Mouse (Mus musculus) lung, postnatal 0 days (tissue): ENCODE results near the gene Trmt6. TPM values are rescaled to one million over a fixed set of nuclear protein-coding genes. Genes with fewer than 3 reads are reported as not detected.

Experiments used
- ATAC-seq: fragments of 200-750 bp; cut with Nextera tagmentation; 2 replicates; pipeline ENCODE4 v1.8.0; 2017; ENCODE audit warnings: moderate library complexity
- DNase-seq: peaks from one replicate; pipeline ENCODE4 v3.0.0-alpha.2; 2016; ENCODE audit warnings: low spot score
- H3K27ac ChIP-seq: fragments of 300-500 bp; sonication (generic); 2 replicates; pipeline ENCODE4 v1.5.1; 2014; ENCODE audit warnings: antibody characterized with exemption, mild to moderate bottlenecking, low read length, mixed read lengths
- H3K27me3 ChIP-seq: fragments of 300-500 bp; sonication (generic); replicated peaks from 2 replicates; pipeline ENCODE4 v1.6.1; 2014; ENCODE audit warnings: low read length, mixed read lengths; ENCODE audit not compliant: insufficient read depth
- H3K36me3 ChIP-seq: fragments of 300-500 bp; sonication (generic); 2 replicates; pipeline ENCODE4 v1.6.1; 2014; ENCODE audit warnings: low read length, mixed read lengths; ENCODE audit not compliant: insufficient read depth
- H3K4me1 ChIP-seq: fragments of 300-500 bp; sonication (generic); 2 replicates; pipeline ENCODE4 v1.6.1; 2014; ENCODE audit warnings: antibody characterized with exemption, low read depth, low read length, mixed read lengths; ENCODE audit not compliant: insufficient read depth
- H3K4me2 ChIP-seq: fragments of 300-500 bp; sonication (generic); replicated peaks from 2 replicates; pipeline ENCODE4 v1.6.1; 2014; ENCODE audit warnings: low read depth, mild to moderate bottlenecking, low read length, moderate library complexity, mixed read lengths
- H3K4me3 ChIP-seq: fragments of 300-500 bp; sonication (generic); 2 replicates; pipeline ENCODE4 v1.5.1; 2014; ENCODE audit warnings: low read depth, low read length
- H3K9ac ChIP-seq: fragments of 300-500 bp; sonication (generic); replicated peaks from 2 replicates; pipeline ENCODE4 v1.6.1; 2014; ENCODE audit warnings: low read depth, mild to moderate bottlenecking
- H3K9me3 ChIP-seq: fragments of 300-500 bp; sonication (generic); 2 replicates; pipeline ENCODE4 v1.6.1; 2016; ENCODE audit warnings: low read length, mixed read lengths
- CTCF ChIP-seq: IDR thresholded peaks from 2 replicates; pipeline ENCODE4 v1.5.1; 2016; ENCODE audit warnings: antibody characterized with exemption, mild to moderate bottlenecking
- EP300 ChIP-seq: IDR thresholded peaks from 2 replicates; pipeline ENCODE4 v1.6.1; 2016; ENCODE audit warnings: antibody characterized with exemption, mild to moderate bottlenecking, control low read depth
- WGBS: fragments of 180-500 bp; shearing (Covaris S2); extraction: QIAGEN DNeasy Blood & Tissue Kit; methylation state at CpG from one replicate; pipeline ENCODE4 v1.1.7; 2014; 5-methylcytosine and 5-hydroxymethylcytosine counted together
- polyA plus RNA-seq: library from polyadenylated mRNA; unstranded; fragments of >200 nt; fragmentation: Nextera tagmentation; extraction: Ambion mirVana; gene quantifications from 2 replicates; pipeline ENCODE4 v1.2.1, GENCODE M21; 2015

Trmt6 gene
- polyA plus RNA-seq, 1 experiment from 2014 or later: 20.6 TPM

- WGBS: 92% methylated on average over 6 of the region's 6 CpGs
Measured at GRCm38 (mm10) chr2:132849141-132849540, 33.3 kb upstream of the Trmt6 start.

GRCm38 (mm10) chr2:132848361-132848760, 32.5 kb upstream of the Trmt6 start:
- no peak for TF ChIP-seq CTCF
- no peak for TF ChIP-seq EP300
- Histone ChIP-seq H3K4me3 (no peak overlapping the region), H3K27ac (no peak overlapping the region), H3K4me2 (no peak overlapping the region), H3K4me1 (peaks cover 8% of the 10 kb centered on the region; the same call in 1 of the 2 replicates), H3K27me3 (no peaks in the 10 kb centered on the region), H3K9ac (no peak overlapping the region; the same call in 1 of the 2 replicates), H3K36me3 (0 out of 2 replicates have a peak, but pooled peaks cover 3% of the 10 kb centered on the region), H3K9me3 (no peaks in the 10 kb centered on the region)
- no peak for ATAC-seq
- WGBS: 86% methylated on average over 4 of the region's 4 CpGs
- no peak for DNase-seq

More at GRCm38 (mm10) chr2:132849141-132849540, 33.3 kb upstream of the Trmt6 start:
- Histone ChIP-seq H3K9ac (no peak overlapping the region), H3K27me3 (no peaks in the 10 kb centered on the region), H3K4me2 (no peak overlapping the region), H3K27ac (no peak overlapping the region), H3K4me3 (no peak overlapping the region), H3K9me3 (no peaks in the 10 kb centered on the region), H3K36me3 (0 out of 2 replicates have a peak, but pooled peaks cover 3% of the 10 kb centered on the region), H3K4me1 (peaks cover 8% of the 10 kb centered on the region; the same call in 1 of the 2 replicates)
- ATAC-seq: no peak
- TF ChIP-seq CTCF (no peak), EP300 (no peak)
- DNase-seq: no peak

DNA sequence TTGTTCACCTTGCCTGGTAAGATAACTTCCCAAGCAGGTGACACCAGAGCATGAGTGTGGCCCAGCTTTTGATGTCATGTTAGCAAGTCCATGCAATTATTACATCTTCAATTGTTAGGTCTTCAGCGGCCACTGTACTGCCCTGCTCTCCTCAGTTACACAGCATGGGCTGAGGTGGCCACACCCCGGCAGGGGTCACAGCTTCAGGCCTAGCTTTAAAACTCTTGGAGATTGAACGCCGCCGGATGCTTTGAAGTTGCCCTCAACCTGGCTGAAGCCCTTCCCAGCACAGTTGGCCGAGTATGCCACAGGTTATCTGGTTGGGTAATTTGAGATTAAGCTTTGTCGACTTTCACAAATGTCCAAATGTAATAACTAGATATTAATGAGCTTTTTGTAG, 31.7 kb upstream of the Trmt6 start:
- DNase-seq: peak; percentile 6

GRCm38 (mm10) chr2:132846407-132847358, 30.8 kb upstream of the Trmt6 start, which contains the start of gene Crls1:
Gene Crls1, plus strand, starts transcription at chr2:132846666.
- Histone ChIP-seq H3K9me3 (no peaks in the 10 kb centered on the region), H3K27me3 (no peaks in the 10 kb centered on the region), H3K9ac (peak within 1 kb of the TSS; percentile 73), H3K4me1 (peaks cover 8% of the 10 kb centered on the region; the same call in 1 of the 2 replicates), H3K36me3 (no peaks in the 10 kb centered on the region), H3K4me2 (peak within 1 kb of the TSS; percentile 94), H3K4me3 (peak within 1 kb of the TSS; percentile 86), H3K27ac (peak within 1 kb of the TSS; percentile 72)
- TF ChIP-seq CTCF (peak; percentile 99), EP300 (no peak)
- under 1% methylated on average over 94 of the region's 96 CpGs for WGBS
- peak; percentile 91 for ATAC-seq
- peak; percentile 94 for DNase-seq

More for the DNA sequence above, 31.7 kb upstream of the Trmt6 start:
- no peaks in the 10 kb centered on the region for H3K27me3 ChIP-seq
- no peaks in the 10 kb centered on the region for H3K9me3 ChIP-seq
- peaks cover 8% of the 10 kb centered on the region; the same call in 1 of the 2 replicates for H3K4me1 ChIP-seq
- peak overlapping the region; percentile 86; the same call in 1 of the 2 replicates for H3K4me3 ChIP-seq
- H3K9ac ChIP-seq: peak overlapping the region; percentile 73; the same call in 1 of the 2 replicates
- H3K4me2 ChIP-seq: peak overlapping the region; percentile 94
- H3K36me3 ChIP-seq: 0 out of 2 replicates have a peak, but pooled peaks cover 3% of the 10 kb centered on the region
- H3K27ac ChIP-seq: no peak overlapping the region
- no peak for ATAC-seq
- WGBS: 25% methylated on average over 7 of the region's 7 CpGs
- no peak for TF ChIP-seq CTCF
- no peak for TF ChIP-seq EP300

DNA sequence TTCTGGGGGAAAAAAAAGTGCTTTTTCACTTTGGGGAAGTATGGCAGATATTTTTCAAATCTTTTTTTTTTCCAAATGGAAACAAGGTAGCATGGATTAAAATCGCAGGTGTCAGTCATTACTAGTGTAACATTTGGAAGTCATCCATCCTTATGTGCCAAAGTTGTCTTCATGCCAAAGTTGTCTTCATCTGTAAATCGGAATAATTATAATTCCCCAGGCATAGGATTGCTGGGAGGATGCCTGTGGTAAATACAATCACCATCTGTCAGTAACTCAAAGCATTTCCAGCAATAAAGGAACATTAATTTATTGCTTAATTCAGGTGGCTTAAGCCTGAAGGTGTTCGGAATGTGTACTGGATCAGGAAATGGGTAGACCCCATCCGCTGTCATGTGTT, 25.2 kb upstream of the Trmt6 start:
- TF ChIP-seq CTCF (no peak), EP300 (no peak)
- Histone ChIP-seq H3K36me3 (no peaks in the 10 kb centered on the region), H3K27me3 (no peaks in the 10 kb centered on the region), H3K4me2 (no peak overlapping the region), H3K9me3 (no peaks in the 10 kb centered on the region), H3K9ac (no peak overlapping the region), H3K27ac (no peak overlapping the region), H3K4me1 (no peaks in the 10 kb centered on the region), H3K4me3 (no peak overlapping the region)
- WGBS: 91% methylated on average over 4 of the region's 4 CpGs
- DNase-seq (no peak), ATAC-seq (no peak)

DNA sequence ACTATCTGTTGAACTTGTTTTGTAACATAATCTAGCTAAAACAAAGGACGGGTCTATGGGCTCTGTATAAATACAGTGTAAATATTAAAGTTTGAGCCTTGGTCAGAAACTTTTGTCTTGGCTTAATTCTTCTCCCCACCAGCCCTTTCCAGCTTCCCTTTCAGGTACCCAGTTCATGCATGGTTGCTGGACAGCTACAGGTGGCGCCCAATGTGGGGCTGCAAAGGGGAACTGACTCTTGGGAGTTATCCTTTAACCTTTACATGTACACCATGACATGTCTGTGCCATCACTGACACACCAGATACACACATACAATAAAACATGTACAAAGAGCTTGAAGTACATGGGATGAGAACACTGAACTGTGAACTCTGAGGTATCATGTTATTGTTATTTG, 12.9 kb downstream of the Trmt6 start:
- 79% methylated on average over 2 of the region's 2 CpGs for WGBS

More for the DNA sequence above, 12.9 kb downstream of the Trmt6 start:
- H3K4me3 ChIP-seq: no peak overlapping the region
- DNase-seq (no peak), ATAC-seq (no peak)
- no peak overlapping the region for H3K4me2 ChIP-seq
- H3K36me3 ChIP-seq: peaks cover 29% of the 10 kb centered on the region; the same call in 1 of the 2 replicates
- H3K27ac ChIP-seq: no peak overlapping the region
- H3K9me3 ChIP-seq: no peaks in the 10 kb centered on the region
- H3K4me1 ChIP-seq: no peaks in the 10 kb centered on the region
- H3K9ac ChIP-seq: no peak overlapping the region
- no peaks in the 10 kb centered on the region for H3K27me3 ChIP-seq
- TF ChIP-seq CTCF (no peak), EP300 (no peak)
